Mouse (Mus musculus): ENCODE measurements around the gene Cttnbp2nl.

DNA sequence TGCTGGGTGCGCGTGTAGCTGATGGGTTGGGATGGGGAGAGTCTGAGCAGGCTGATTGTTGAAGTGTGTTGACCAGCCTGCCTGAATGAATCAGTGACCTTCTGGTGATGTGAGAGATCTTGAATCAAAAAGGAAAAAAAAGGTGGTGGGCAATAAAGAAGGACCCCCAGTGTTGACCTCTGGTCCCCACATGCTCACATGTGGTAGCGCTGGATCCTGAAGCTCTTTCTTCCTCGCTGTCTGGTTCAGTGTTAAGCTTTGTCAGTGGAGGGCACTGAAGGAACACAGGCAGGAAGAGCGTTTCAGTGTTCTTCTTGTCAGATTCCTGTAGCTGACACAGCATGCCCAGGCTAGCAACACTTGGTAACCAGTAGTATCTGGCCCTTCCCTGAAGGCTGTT, 22.9 kb upstream of the Cttnbp2nl start:
- TF ChIP-seq GATA1 (IDR thresholded peaks at IDR 0.05; ENCODE audit: borderline replicate concordance, low read length) (no peak), FLI1 (IDR thresholded peaks at IDR 0.05; ENCODE audit: low read length) (no peak)
